In genomic region chr2:158613541-158614417, GRCm38 (mm10) we compare ENCODE assay signal across 9 mouse cellular contexts. TPM values are rescaled to one million over a fixed set of nuclear protein-coding genes. Genes with fewer than 3 reads are reported as not detected.
DNase-seq lines count a peak whose midpoint lies in the region; ATAC-seq and TF ChIP-seq lines count a peak whose summit lies in the region.
"Had no signal": no experiment of that assay in that cellular context is flagged by ENCODE, and none has a peak within 500 bp of the region (broad histone marks: within the 10 kb centered on the region; RNA-seq: fewer than 3 reads in every experiment).

No protein-coding gene starts in this region.

- no peaks in the 10 kb centered on the region for H3K36me3 ChIP-seq in CH12.LX (replicated peaks in 1 of 2; ENCODE audit: control insufficient read depth in 1 of 2, insufficient read depth in 1 of 2, low read length in 1 of 2)
- no peaks in the 10 kb centered on the region for H3K36me3 ChIP-seq in hindbrain, embryonic 10.5 days
- H3K36me3 ChIP-seq: heart, embryonic 15.5 days had no signal

- peaks cover 37% of the 10 kb centered on the region for H3K27me3 ChIP-seq in CH12.LX (replicated peaks)
- H3K27me3 ChIP-seq in hindbrain, embryonic 10.5 days (ENCODE audit: insufficient read depth, poor library complexity, severe bottlenecking): peaks cover 100% of the 10 kb centered on the region

- in situ Hi-C loops in CH12.LX (cut with MboI; ENCODE audit: low pct_ligation_motif_present, low pct_unique_long_range_greater_than_20kb, low sequenced_read_pairs): no loop called here

- no peaks in the 10 kb centered on the region for H3K79me2 ChIP-seq in CH12.LX (replicated peaks; ENCODE audit: control insufficient read depth, extremely low read depth, insufficient read depth, poor library complexity, severe bottlenecking)

- no peak overlapping the region for H3K27ac ChIP-seq in CH12.LX (ENCODE audit: insufficient read depth, low read depth)
- no peak overlapping the region for H3K27ac ChIP-seq in hindbrain, embryonic 10.5 days
- H3K27ac ChIP-seq: heart, embryonic 15.5 days had no signal

- TF ChIP-seq RAD21 in CH12.LX (IDR thresholded peaks at IDR 0.05; ENCODE audit: low read depth, low read length): no peak; the same call in none of the 2 replicates

- dilution Hi-C loops in CH12.LX (cut with MboI; ENCODE audit: extremely low pct_ligation_motif_present, extremely low pct_unique_long_range_greater_than_20kb, low sequenced_read_pairs): no loop called here

- peak; percentile 78 for ATAC-seq in megakaryocyte-erythroid progenitor cell, adult 5-6 weeks (replicated peaks; ENCODE audit: low FRiP score, low TSS enrichment, poor library complexity, severe bottlenecking)

- H3K4me2 ChIP-seq in CH12.LX (ENCODE audit: insufficient read depth, low read depth, poor library complexity, severe bottlenecking): no peak overlapping the region

- peak; percentile 59 for DNase-seq in CH12.LX (ENCODE audit: extremely low read depth)
- peak; percentile 92 for DNase-seq in ZHBTc4 (ENCODE audit: low read depth, low spot score)
- peak; percentile 82 for DNase-seq in embryo, embryonic 9.5 days (ENCODE audit: extremely low spot score)
- peak; percentile 85 for DNase-seq in hindbrain, embryonic 10.5 days (ENCODE audit: low spot score)
- DNase-seq in left cerebral cortex, adult 8-10 months (ENCODE audit: low spot score in 2 of 2): peak; percentile 45 to 64
- DNase-seq in right cerebral cortex, postnatal 25 days: peak; percentile 53
- no peak for DNase-seq in urinary bladder, adult 2 months (ENCODE audit: low spot score)

- TF ChIP-seq POLR2A in CH12.LX (IDR thresholded peaks at IDR 0.05; ENCODE audit: low read depth, low read length): no peak

- no peak overlapping the region for H3K9ac ChIP-seq in CH12.LX (ENCODE audit: insufficient read depth, low read depth)
- H3K9ac ChIP-seq: heart, embryonic 15.5 days had no signal

- 3% methylated on average over 53 of the region's 53 CpGs for WGBS in hindbrain, embryonic 10.5 days

- H3K4me1 ChIP-seq in CH12.LX (ENCODE audit: control insufficient read depth in 1 of 2, insufficient read depth in 2 of 2): no peaks in the 10 kb centered on the region
- H3K4me1 ChIP-seq in hindbrain, embryonic 10.5 days (replicated peaks): peaks cover 63% of the 10 kb centered on the region

- peak; percentile 62 to 64 for TF ChIP-seq CTCF in CH12.LX (conservative IDR thresholded peaks at IDR 0.05 in 1 of 2, IDR thresholded peaks at IDR 0.05 in 1 of 2; ENCODE audit: low read depth in 2 of 2, low read length in 2 of 2)

- H3K4me3 ChIP-seq in CH12.LX (replicated peaks in 1 of 3; ENCODE audit: low read depth in 2 of 3, low read length in 2 of 3, poor library complexity in 1 of 3): no peak overlapping the region
- H3K4me3 ChIP-seq in hindbrain, embryonic 10.5 days: peak overlapping the region; percentile 38

- TF ChIP-seq EP300 in CH12.LX (IDR thresholded peaks at IDR 0.05; ENCODE audit: low read length): no peak

- H3K9me3 ChIP-seq in CH12.LX (replicated peaks; ENCODE audit: low read length): peaks cover 13% of the 10 kb centered on the region
- H3K9me3 ChIP-seq in hindbrain, embryonic 10.5 days: no peaks in the 10 kb centered on the region
- H3K9me3 ChIP-seq: heart, embryonic 15.5 days had no signal

TF ChIP-seq in CH12.LX, 34 proteins besides CTCF, POLR2A, EP300 and RAD21:
- TF ChIP-seq NELFE (IDR thresholded peaks at IDR 0.05; ENCODE audit: low read depth, low read length) (no peak), SMC3 (IDR thresholded peaks at IDR 0.05; ENCODE audit: low read depth, low read length) (peak; percentile 17; the same call in 1 of the 2 replicates)

RNA-seq across cellular contexts. Expression of gene Slc32a1, which starts 3.2 kb away (rescaled TPM):
- total RNA-seq in CH12.LX (2012; rRNA removed) (not detected in 2 replicates), CH12.LX (2014; rRNA removed) (not detected in 2 replicates)
- not detected in 2 replicates for polyA plus RNA-seq in CH12.LX (2012; ENCODE audit: insufficient read length, low read depth)
- 0.35 and 1.4 TPM in 2 replicates for polyA plus RNA-seq in hindbrain, embryonic 10.5 days (2016; fragmentation: Nextera tagmentation; extraction: Ambion mirVana)
- total RNA-seq in left cerebral cortex, adult 8-10 months (2022): 100 to 1,000 TPM; 130 to 145 (median 137) TPM
- total RNA-seq in megakaryocyte-erythroid progenitor cell, adult 5-6 weeks (2014; fragmentation: Nextera tagmentation): not detected in 2 replicates
- total RNA-seq in megakaryocyte-erythroid progenitor cell, adult 5-6 weeks (2017): not detected in 2 replicates
- not detected in 2 replicates for polyA plus RNA-seq in urinary bladder, adult 2 months (2012; rRNA removed)
- polyA plus RNA-seq: heart, embryonic 15.5 days had no signal

RNA-seq across cellular contexts. Expression of gene Actr5, which starts 10.9 kb away (rescaled TPM):
- total RNA-seq in CH12.LX (2012; rRNA removed): 20.3 and 24.0 TPM in 2 replicates
- total RNA-seq in CH12.LX (2014; rRNA removed): 13.9 and 14.4 TPM in 2 replicates
- 14.6 and 19.8 TPM in 2 replicates for polyA plus RNA-seq in CH12.LX (2012; ENCODE audit: insufficient read length, low read depth)
- polyA plus RNA-seq in hindbrain, embryonic 10.5 days (2016; fragmentation: Nextera tagmentation; extraction: Ambion mirVana): 14.7 and 16.4 TPM in 2 replicates
- total RNA-seq in left cerebral cortex, adult 8-10 months (2022): 10 to 100 TPM; 10.4 to 14.3 (median 12.4) TPM
- 13.8 and 21.1 TPM in 2 replicates for total RNA-seq in megakaryocyte-erythroid progenitor cell, adult 5-6 weeks (2014; fragmentation: Nextera tagmentation)
- total RNA-seq in megakaryocyte-erythroid progenitor cell, adult 5-6 weeks (2017): 16.2 and 31.5 TPM in 2 replicates
- 6.6 and 7.4 TPM in 2 replicates for polyA plus RNA-seq in urinary bladder, adult 2 months (2012; rRNA removed)

RNA-seq across cellular contexts. Expression of gene Ppp1r16b, which starts 51.4 kb away (rescaled TPM):
- total RNA-seq in CH12.LX (2012; rRNA removed) (49.3 and 52.0 TPM in 2 replicates), CH12.LX (2014; rRNA removed) (28.9 and 37.7 TPM in 2 replicates)
- polyA plus RNA-seq in CH12.LX (2012; ENCODE audit: insufficient read length, low read depth): 49.4 and 55.7 TPM in 2 replicates
- polyA plus RNA-seq in hindbrain, embryonic 10.5 days (2016; fragmentation: Nextera tagmentation; extraction: Ambion mirVana): 3.0 and 3.5 TPM in 2 replicates
- total RNA-seq in left cerebral cortex, adult 8-10 months (2022): 100 to 1,000 TPM; 130 to 163 (median 146) TPM
- 2.4 and 5.0 TPM in 2 replicates for total RNA-seq in megakaryocyte-erythroid progenitor cell, adult 5-6 weeks (2014; fragmentation: Nextera tagmentation)
- 0.04 and 1.6 TPM in 2 replicates for total RNA-seq in megakaryocyte-erythroid progenitor cell, adult 5-6 weeks (2017)
- 0.95 and 2.0 TPM in 2 replicates for polyA plus RNA-seq in urinary bladder, adult 2 months (2012; rRNA removed)

Comparison
In these comparisons a context has a peak if more than half of its experiments do, and no peak if none do; other contexts are left out.
1. RNA of gene Slc32a1, which starts 3.2 kb away (total RNA-seq): 130 to 145 TPM in left cerebral cortex, adult 8-10 months; not detected in CH12.LX and not detected in megakaryocyte-erythroid progenitor cell, adult 5-6 weeks; every median in the first group is over 100 times any median in the second.
2. RNA of gene Ppp1r16b, which starts 51.4 kb away (total RNA-seq): 130 to 163 TPM in left cerebral cortex, adult 8-10 months and 28.9 to 52.0 TPM in CH12.LX; 0.04 to 5.0 TPM in megakaryocyte-erythroid progenitor cell, adult 5-6 weeks; every median in the first group is over 4 times any median in the second.